Mouse (Mus musculus) CD8-positive naive resting alpha-beta T cell, adult 2 months (primary cell): ENCODE measurements at regions not wholly inside any gene's neighbourhood (a gene's known extent, or its start where the extent isn't known, plus 50 kb on each side); places are given as distances from the start of the nearest gene placed in this dataset.

Source experiments
- DNase-seq, 2 experiments: peaks; one replicate each; pipeline ENCODE4 v3.0.0; 2022; ENCODE audit warnings: low read depth in 2 of 2, low spot score in 2 of 2

- DNase-seq = no peak
Observed at GRCm38 (mm10) chr7:83238091-83238490, 346.6 kb upstream of the Tmc3 start.

- no peak for DNase-seq
Observed at GRCm38 (mm10) chr7:83242233-83242632, 342.5 kb upstream of the Tmc3 start.

GRCm38 (mm10) chr7:83245867-83246266 is 338.9 kb upstream of the Tmc3 start:
- DNase-seq = no peak

GRCm38 (mm10) chr7:83251995-83252563 is 332.6 kb upstream of the Tmc3 start:
- no peak for DNase-seq

GRCm38 (mm10) chr7:83253001-83253400 is 331.7 kb upstream of the Tmc3 start:
- DNase-seq = no peak

- DNase-seq = no peak
Observed at GRCm38 (mm10) chr7:83253432-83253831, 331.3 kb upstream of the Tmc3 start.

GRCm38 (mm10) chr7:83254411-83254810 is 330.3 kb upstream of the Tmc3 start:
- DNase-seq = no peak

- no peak for DNase-seq
Observed at GRCm38 (mm10) chr7:83256236-83256784, 328.4 kb upstream of the Tmc3 start.

GRCm38 (mm10) chr7:83258363-83258916 is 326.3 kb upstream of the Tmc3 start:
- DNase-seq = no peak

- no peak for DNase-seq
Observed at GRCm38 (mm10) chr7:83261489-83261888, 323.2 kb upstream of the Tmc3 start.

- DNase-seq = no peak
Observed at GRCm38 (mm10) chr7:83289915-83290773, 294.6 kb upstream of the Tmc3 start.

- no peak for DNase-seq
Observed at GRCm38 (mm10) chr7:83307112-83307511, 277.6 kb upstream of the Tmc3 start.

GRCm38 (mm10) chr7:83312172-83312571 is 272.6 kb upstream of the Tmc3 start:
- no peak for DNase-seq

- DNase-seq = no peak
Observed at GRCm38 (mm10) chr7:83329809-83330412, 254.8 kb upstream of the Tmc3 start.

GRCm38 (mm10) chr7:83347103-83347754 is 237.5 kb upstream of the Tmc3 start:
- DNase-seq = no peak

- DNase-seq = no peak
Observed at GRCm38 (mm10) chr7:83369191-83369590, 215.5 kb upstream of the Tmc3 start.

- DNase-seq = no peak
Observed at GRCm38 (mm10) chr7:83369605-83370004, 215.1 kb upstream of the Tmc3 start.

- no peak for DNase-seq
Observed at GRCm38 (mm10) chr7:83376826-83377225, 207.9 kb upstream of the Tmc3 start.

- DNase-seq = no peak
Observed at GRCm38 (mm10) chr7:83381381-83382181, 203.1 kb upstream of the Tmc3 start.

- DNase-seq = no peak
Observed at GRCm38 (mm10) chr7:83382803-83383363, 201.8 kb upstream of the Tmc3 start.
